Comparison of ENCODE assay signal across 9 mouse cellular contexts in the genomic region with DNA sequence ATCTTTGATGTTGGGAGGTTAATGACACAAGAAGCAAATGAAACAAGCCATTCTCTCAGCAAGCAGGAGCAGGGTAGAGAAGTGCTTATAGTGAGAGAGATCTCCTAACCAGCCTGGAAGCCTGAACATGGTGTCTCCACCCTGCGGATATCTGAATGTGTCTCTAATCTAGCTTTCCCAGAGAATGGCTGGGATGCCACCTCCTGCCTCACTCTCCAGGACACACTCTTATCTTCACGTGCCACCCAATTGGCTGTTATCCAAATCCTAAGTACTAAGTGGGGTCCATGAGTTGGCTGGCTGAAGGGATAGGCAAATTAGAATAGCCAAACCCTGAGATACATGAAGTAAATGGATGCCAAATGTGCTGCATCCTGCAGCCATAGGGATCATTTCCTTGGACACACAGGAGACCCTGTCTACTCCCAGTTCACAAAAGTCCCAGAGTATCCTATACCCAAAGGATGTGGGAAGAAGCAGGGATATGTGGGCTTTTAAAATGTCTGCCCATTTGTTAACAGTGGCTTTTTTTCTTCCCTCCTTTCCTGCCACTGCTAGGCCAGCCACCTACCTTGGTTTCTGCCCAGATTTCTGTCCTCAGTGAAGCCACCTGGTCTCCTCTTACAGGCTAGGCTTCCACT. TPM values are rescaled to one million over a fixed set of nuclear protein-coding genes. Genes with fewer than 3 reads are reported as not detected.
DNase-seq lines count a peak whose midpoint lies in the region; ATAC-seq and TF ChIP-seq lines count a peak whose summit lies in the region.
"Had no signal": no experiment of that assay in that cellular context is flagged by ENCODE, and none has a peak within 500 bp of the region (broad histone marks: within the 10 kb centered on the region; RNA-seq: fewer than 3 reads in every experiment).

No protein-coding gene starts in this region.

- H3K27me3 ChIP-seq in limb, embryonic 11.5 days (ENCODE audit: control insufficient read depth, insufficient read depth, low read length) = no peaks in the 10 kb centered on the region

- WGBS in limb, embryonic 11.5 days = 84% methylated on average over 2 of the region's 2 CpGs

- H3K36me3 ChIP-seq in limb, embryonic 11.5 days (ENCODE audit: control insufficient read depth, insufficient read depth, low read length) = no peaks in the 10 kb centered on the region; the same call in 1 of the 2 replicates

- H3K4me1 ChIP-seq in limb, embryonic 11.5 days (ENCODE audit: control insufficient read depth, insufficient read depth, low read length) = peaks cover 10% of the 10 kb centered on the region

- no peak overlapping the region for H3K4me2 ChIP-seq in limb, embryonic 11.5 days (ENCODE audit: low read depth, severe bottlenecking)

- TF ChIP-seq CTCF in left cerebral cortex, adult 2 months (IDR thresholded peaks at IDR 0.05) = no peak

- no peaks in the 10 kb centered on the region for H3K9me3 ChIP-seq in limb, embryonic 11.5 days (ENCODE audit: control insufficient read depth, low read length)

- H3K9ac ChIP-seq in limb, embryonic 11.5 days (ENCODE audit: low read length) = no peak overlapping the region

- no peak for ATAC-seq in limb, embryonic 11.5 days (ENCODE audit: insufficient number of reproducible peaks, low FRiP score, low TSS enrichment, low read depth)

- H3K4me3 ChIP-seq in left cerebral cortex, adult 2 months = no peak overlapping the region
- H3K4me3 ChIP-seq in limb, embryonic 11.5 days (ENCODE audit: low read depth, low read length) = no peak overlapping the region

- DNase-seq in cerebellum, adult 11-12 months = peak; percentile 7
- no peak for DNase-seq in cerebellum, adult 9-11 months
- DNase-seq in left cerebral cortex, adult 2 months (ENCODE audit: extremely low spot score in 1 of 2, low spot score in 2 of 2) = no peak
- no peak for DNase-seq in left cerebral cortex, postnatal 4 days
- no peak for DNase-seq in limb, embryonic 11.5 days (ENCODE audit: low spot score)
- DNase-seq in spleen, postnatal 36 days (ENCODE audit: low spot score in 2 of 2) = peak; percentile 69 to 84
- no peak for DNase-seq in thymus, postnatal 25 days
- no peak for DNase-seq in thymus, postnatal 14 days
- DNase-seq: lung, postnatal 14 days had no signal

- intact Hi-C loops in left cerebral cortex, adult 2 months (cut with DNase I) = no loop called here
- intact Hi-C loops in left cerebral cortex, postnatal 4 days (cut with DNase I) = no loop called here

- peak overlapping the region; percentile 8; the same call in 1 of the 2 replicates for H3K27ac ChIP-seq in left cerebral cortex, adult 2 months
- 0 out of 2 replicates have a peak overlapping the region, but pooled peaks have one; percentile 48 for H3K27ac ChIP-seq in limb, embryonic 11.5 days (replicated peaks; ENCODE audit: low read depth, low read length)

RNA-seq across cellular contexts. Expression of gene Relt, which starts 18.7 kb away (rescaled TPM):
- 10 to 100 TPM; 14.1 to 18.6 TPM for total RNA-seq in left cerebral cortex, adult 2 months (2021)
- total RNA-seq in left cerebral cortex, postnatal 4 days (2021) = 1 to 10 TPM; 6.3 to 7.4 TPM
- 2.6 and 4.1 TPM in 2 replicates for polyA plus RNA-seq in limb, embryonic 11.5 days (2014; fragmentation: Nextera tagmentation; extraction: Ambion mirVana)

Comparison
In these comparisons a context has a peak if more than half of its experiments do, and no peak if none do; other contexts are left out.
1. DNase-seq: peak in cerebellum, adult 11-12 months (single experiment) and spleen, postnatal 36 days (2 of 2); none in cerebellum, adult 9-11 months (single experiment), left cerebral cortex, adult 2 months (0 of 2), left cerebral cortex, postnatal 4 days (single experiment), limb, embryonic 11.5 days (single experiment), thymus, postnatal 25 days (single experiment) and thymus, postnatal 14 days (single experiment).